Mouse (Mus musculus) liver, embryonic 15.5 days (tissue): ENCODE data around the gene Sugct. TPM values are rescaled to one million over a fixed set of nuclear protein-coding genes. Genes with fewer than 3 reads are reported as not detected.

Experiments
- ATAC-seq: fragments of 200-750 bp; cut with Nextera tagmentation; 2 replicates; pipeline ENCODE4 v1.8.0; 2017; ENCODE audit warnings: moderate number of reproducible peaks, mild to moderate bottlenecking, moderate library complexity; ENCODE audit not compliant: insufficient read depth
- H3K27ac ChIP-seq: fragments of 300-500 bp; sonication (generic); replicated peaks from 2 replicates; pipeline ENCODE4 v1.5.1; 2015; ENCODE audit warnings: mild to moderate bottlenecking, inconsistent platforms
- H3K27me3 ChIP-seq: fragments of 300-500 bp; sonication (generic); 2 replicates; pipeline ENCODE4 v1.6.1; 2015; ENCODE audit warnings: mild to moderate bottlenecking, inconsistent platforms
- H3K36me3 ChIP-seq: fragments of 300-500 bp; sonication (generic); replicated peaks from 2 replicates; pipeline ENCODE4 v1.6.1; 2015; ENCODE audit warnings: moderate library complexity, mild to moderate bottlenecking, inconsistent platforms
- H3K4me1 ChIP-seq: fragments of 300-500 bp; sonication (generic); replicated peaks from 2 replicates; pipeline ENCODE4 v1.6.1; 2015; ENCODE audit warnings: inconsistent platforms
- H3K4me2 ChIP-seq: fragments of 300-500 bp; sonication (generic); 2 replicates; pipeline ENCODE4 v1.6.1; 2015; ENCODE audit warnings: moderate library complexity, mild to moderate bottlenecking, inconsistent platforms
- H3K4me3 ChIP-seq: fragments of 300-500 bp; sonication (generic); replicated peaks from 2 replicates; pipeline ENCODE4 v1.5.1; 2015; ENCODE audit warnings: mild to moderate bottlenecking, inconsistent platforms
- H3K9ac ChIP-seq: fragments of 300-500 bp; sonication (generic); 2 replicates; pipeline ENCODE4 v1.6.1; 2015; ENCODE audit warnings: moderate library complexity, mild to moderate bottlenecking, inconsistent platforms
- H3K9me3 ChIP-seq: fragments of 300-500 bp; sonication (generic); replicated peaks from 2 replicates; pipeline ENCODE4 v1.6.1; 2016; ENCODE audit warnings: inconsistent platforms
- WGBS: fragments of 180-500 bp; shearing (Covaris S2); methylation state at CpG from one replicate; pipeline ENCODE4 v1.1.7; 2015; ENCODE audit warnings: mixed read lengths; ENCODE audit not compliant: insufficient replicate concordance; 5-methylcytosine and 5-hydroxymethylcytosine counted together
- polyA plus RNA-seq: library from polyadenylated mRNA; unstranded; fragments of >200 nt; fragmentation: Nextera tagmentation; extraction: Ambion mirVana; gene quantifications from 2 replicates; pipeline ENCODE4 v1.2.1, GENCODE M21; 2015

Sugct gene
- polyA plus RNA-seq, 1 experiment from 2014 or later: 4.7 TPM

DNA sequence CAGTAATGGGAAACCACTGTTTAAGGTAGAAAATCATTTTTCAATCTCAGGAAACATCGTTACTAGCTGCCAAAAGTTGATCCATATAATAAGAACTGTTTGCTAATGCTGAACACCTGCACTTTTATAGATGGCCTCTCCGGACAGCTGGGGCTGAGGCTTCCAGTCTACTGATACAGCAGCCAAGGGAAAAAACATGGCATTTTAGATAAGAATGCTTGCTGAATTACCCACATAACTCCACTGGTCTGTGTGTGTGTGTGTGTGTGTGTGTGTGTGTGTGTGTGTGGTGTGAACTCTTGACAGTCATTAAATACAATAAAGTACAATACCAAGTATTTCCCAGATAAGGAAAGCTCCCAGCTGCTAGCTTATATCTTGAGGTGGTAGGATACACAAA is 608.8 kb downstream of the Sugct start:
- H3K4me1 ChIP-seq: no peaks in the 10 kb centered on the region
- ATAC-seq: no peak
- no peak overlapping the region for H3K27ac ChIP-seq
- H3K9me3 ChIP-seq: no peaks in the 10 kb centered on the region
- no peak overlapping the region for H3K4me3 ChIP-seq
- no peak overlapping the region for H3K9ac ChIP-seq
- 32% methylated on average over 2 of the region's 2 CpGs for WGBS
- no peak overlapping the region for H3K4me2 ChIP-seq
- H3K27me3 ChIP-seq: no peaks in the 10 kb centered on the region
- no peaks in the 10 kb centered on the region for H3K36me3 ChIP-seq

GRCm38 (mm10) chr13:17086146-17086545 is 609.2 kb downstream of the Sugct start:
- Histone ChIP-seq H3K27me3 (no peaks in the 10 kb centered on the region), H3K4me3 (no peak overlapping the region), H3K9ac (no peak overlapping the region), H3K4me2 (no peak overlapping the region), H3K9me3 (no peaks in the 10 kb centered on the region), H3K36me3 (no peaks in the 10 kb centered on the region), H3K4me1 (no peaks in the 10 kb centered on the region), H3K27ac (no peak overlapping the region)
- no peak for ATAC-seq

DNA sequence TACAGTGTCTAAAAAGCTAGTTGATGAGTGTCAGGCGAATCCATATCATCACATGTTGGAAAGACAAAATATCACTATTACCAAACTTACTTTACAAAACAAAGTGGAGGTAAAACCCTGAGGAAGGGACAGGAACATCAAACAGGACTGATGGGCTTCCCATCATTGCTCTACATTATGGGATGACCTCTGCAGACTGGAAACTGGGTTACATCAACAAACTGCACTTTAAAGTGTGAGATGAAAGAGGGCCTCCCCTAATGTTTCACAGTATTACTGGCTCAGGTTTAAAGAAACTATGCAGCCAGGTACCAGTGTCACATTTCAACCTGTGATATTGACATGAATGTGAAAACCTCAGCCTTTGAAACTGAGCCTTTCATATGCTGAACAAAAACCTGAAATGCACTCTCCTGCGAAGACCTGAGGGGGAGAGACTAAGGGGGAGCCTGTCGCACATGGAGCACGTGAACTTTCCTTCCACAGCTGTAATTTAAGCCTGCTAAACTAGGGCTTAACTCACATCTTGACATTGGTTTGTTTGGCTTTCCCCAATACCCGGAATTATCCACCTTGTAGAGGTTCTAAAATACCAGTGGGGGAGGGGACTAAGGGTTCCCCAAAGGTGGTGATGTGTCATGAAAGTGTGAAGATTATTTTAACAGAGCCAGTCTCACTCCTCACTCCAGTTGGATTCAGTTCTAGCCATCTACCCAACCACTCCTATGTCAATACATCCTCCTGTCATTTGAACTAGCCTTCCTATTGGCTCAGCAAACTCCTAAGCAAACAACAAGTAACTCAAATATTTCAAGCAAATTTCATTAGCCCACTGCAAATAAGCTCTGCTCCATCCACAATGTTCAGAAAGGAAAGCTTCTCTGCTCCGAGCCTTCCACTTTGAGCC is 610.2 kb downstream of the Sugct start:
- Histone ChIP-seq H3K4me3 (no peak overlapping the region), H3K9ac (no peak overlapping the region), H3K4me1 (no peaks in the 10 kb centered on the region), H3K27ac (no peak overlapping the region), H3K27me3 (no peaks in the 10 kb centered on the region), H3K9me3 (no peaks in the 10 kb centered on the region), H3K36me3 (no peaks in the 10 kb centered on the region), H3K4me2 (no peak overlapping the region)
- no peak for ATAC-seq
- WGBS: 38% methylated on average over 6 of the region's 6 CpGs

- no peak overlapping the region for H3K4me2 ChIP-seq
- no peak overlapping the region for H3K27ac ChIP-seq
- H3K4me3 ChIP-seq: no peak overlapping the region
- no peaks in the 10 kb centered on the region for H3K4me1 ChIP-seq
- no peak overlapping the region for H3K9ac ChIP-seq
- 27% methylated on average over 2 of the region's 2 CpGs for WGBS
- no peaks in the 10 kb centered on the region for H3K9me3 ChIP-seq
- H3K27me3 ChIP-seq: no peaks in the 10 kb centered on the region
- no peaks in the 10 kb centered on the region for H3K36me3 ChIP-seq
- no peak for ATAC-seq
These were observed 613.7 kb downstream of the Sugct start for GRCm38 (mm10) chr13:17081618-17082017.

- ATAC-seq: no peak
- Histone ChIP-seq H3K9ac (no peak overlapping the region), H3K27me3 (no peaks in the 10 kb centered on the region), H3K4me3 (no peak overlapping the region), H3K27ac (no peak overlapping the region), H3K4me2 (no peak overlapping the region), H3K36me3 (no peaks in the 10 kb centered on the region), H3K4me1 (no peaks in the 10 kb centered on the region), H3K9me3 (no peaks in the 10 kb centered on the region)
- 40% methylated on average over 3 of the region's 3 CpGs for WGBS
These were observed 629.8 kb downstream of the Sugct start for GRCm38 (mm10) chr13:17065552-17065951.

DNA sequence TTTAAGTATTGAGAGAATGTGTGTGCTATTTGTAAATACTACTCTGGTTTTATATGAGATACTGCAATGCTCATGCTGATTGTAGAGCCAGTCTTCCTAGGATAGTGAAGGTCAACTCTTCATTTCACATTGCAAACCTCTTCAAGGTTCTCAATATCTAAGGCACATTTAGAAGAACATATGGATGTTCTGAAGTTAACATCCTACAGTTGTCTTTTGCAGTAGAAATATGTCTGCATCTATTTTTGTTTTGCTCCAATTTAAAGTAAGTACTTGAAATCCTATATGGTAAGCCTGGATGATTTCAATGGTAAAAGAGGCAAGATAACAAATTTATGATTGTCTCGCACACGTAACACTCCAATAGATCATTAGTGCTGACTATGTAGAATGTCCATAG is 638.7 kb downstream of the Sugct start:
- no peak for ATAC-seq
- H3K4me3 ChIP-seq: no peak overlapping the region
- no peaks in the 10 kb centered on the region for H3K36me3 ChIP-seq
- H3K9me3 ChIP-seq: no peaks in the 10 kb centered on the region
- no peak overlapping the region for H3K9ac ChIP-seq
- no peaks in the 10 kb centered on the region for H3K4me1 ChIP-seq
- H3K27me3 ChIP-seq: no peaks in the 10 kb centered on the region
- WGBS: 73% methylated on average over 2 of the region's 2 CpGs
- H3K27ac ChIP-seq: no peak overlapping the region
- no peak overlapping the region for H3K4me2 ChIP-seq

DNA sequence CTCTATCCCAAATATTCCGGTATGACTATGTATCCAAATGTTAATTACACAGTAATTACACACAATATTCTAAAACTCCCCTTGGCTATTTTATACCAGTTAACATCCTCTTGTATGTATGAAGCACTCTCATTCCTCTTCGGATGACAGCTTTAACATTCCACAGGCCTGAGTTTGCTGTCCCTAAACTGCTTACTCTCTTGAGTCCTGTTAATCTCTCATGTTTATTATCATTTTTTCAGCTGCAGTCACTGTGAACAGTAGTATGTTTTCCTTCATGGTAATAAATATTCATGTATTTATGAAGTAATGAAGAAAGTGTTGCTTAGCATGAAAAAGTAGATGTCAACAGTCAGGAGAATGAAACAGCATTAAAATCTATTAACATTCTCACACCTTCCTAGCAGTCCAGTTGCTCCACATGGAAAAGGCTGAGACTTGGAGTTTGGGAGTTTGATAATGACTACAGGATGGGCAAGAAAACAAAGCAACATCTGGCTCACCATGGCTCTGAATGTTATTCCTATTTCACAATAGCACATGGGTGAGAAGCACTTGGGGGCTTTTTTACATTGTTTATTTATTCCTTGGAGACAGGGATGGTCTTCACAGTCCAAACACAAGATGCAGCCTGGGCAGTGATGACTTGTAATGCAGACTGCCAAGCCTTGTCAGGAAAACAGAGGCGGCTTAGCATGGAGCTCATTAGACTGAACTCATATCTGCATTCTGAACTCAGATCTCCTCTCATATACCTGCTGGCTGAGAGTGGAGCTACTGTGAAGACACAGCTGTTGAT is 651.7 kb downstream of the Sugct start:
- WGBS: 57% methylated on average over 3 of the region's 3 CpGs
- H3K4me1 ChIP-seq: no peaks in the 10 kb centered on the region

GRCm38 (mm10) chr13:17042332-17042731 is 653.0 kb downstream of the Sugct start:
- Histone ChIP-seq H3K9ac (no peak overlapping the region), H3K4me1 (no peaks in the 10 kb centered on the region), H3K27me3 (no peaks in the 10 kb centered on the region), H3K36me3 (no peaks in the 10 kb centered on the region), H3K4me2 (no peak overlapping the region), H3K4me3 (no peak overlapping the region), H3K9me3 (no peaks in the 10 kb centered on the region), H3K27ac (no peak overlapping the region)
- WGBS: 47% methylated on average over 2 of the region's 2 CpGs
- no peak for ATAC-seq

More for the DNA sequence above, 651.7 kb downstream of the Sugct start:
- no peaks in the 10 kb centered on the region for H3K27me3 ChIP-seq
- no peak overlapping the region for H3K9ac ChIP-seq
- ATAC-seq: no peak
- no peak overlapping the region for H3K4me3 ChIP-seq
- H3K9me3 ChIP-seq: no peaks in the 10 kb centered on the region
- no peaks in the 10 kb centered on the region for H3K36me3 ChIP-seq
- H3K27ac ChIP-seq: no peak overlapping the region
- H3K4me2 ChIP-seq: no peak overlapping the region

GRCm38 (mm10) chr13:17039727-17040126 is 655.6 kb downstream of the Sugct start:
- no peak overlapping the region for H3K9ac ChIP-seq
- 56% methylated on average over 2 of the region's 2 CpGs for WGBS
- no peaks in the 10 kb centered on the region for H3K27me3 ChIP-seq
- no peaks in the 10 kb centered on the region for H3K4me1 ChIP-seq
- H3K9me3 ChIP-seq: no peaks in the 10 kb centered on the region
- no peak overlapping the region for H3K4me3 ChIP-seq
- no peaks in the 10 kb centered on the region for H3K36me3 ChIP-seq
- no peak for ATAC-seq
- no peak overlapping the region for H3K4me2 ChIP-seq
- no peak overlapping the region for H3K27ac ChIP-seq

- Histone ChIP-seq H3K9me3 (no peaks in the 10 kb centered on the region), H3K4me3 (no peak overlapping the region), H3K27ac (no peak overlapping the region), H3K36me3 (no peaks in the 10 kb centered on the region), H3K9ac (no peak overlapping the region), H3K27me3 (no peaks in the 10 kb centered on the region), H3K4me2 (no peak overlapping the region), H3K4me1 (no peaks in the 10 kb centered on the region)
- no peak for ATAC-seq
- WGBS: 64% methylated on average over 4 of the region's 4 CpGs
These were observed 657.0 kb downstream of the Sugct start for GRCm38 (mm10) chr13:17038341-17038740.

DNA sequence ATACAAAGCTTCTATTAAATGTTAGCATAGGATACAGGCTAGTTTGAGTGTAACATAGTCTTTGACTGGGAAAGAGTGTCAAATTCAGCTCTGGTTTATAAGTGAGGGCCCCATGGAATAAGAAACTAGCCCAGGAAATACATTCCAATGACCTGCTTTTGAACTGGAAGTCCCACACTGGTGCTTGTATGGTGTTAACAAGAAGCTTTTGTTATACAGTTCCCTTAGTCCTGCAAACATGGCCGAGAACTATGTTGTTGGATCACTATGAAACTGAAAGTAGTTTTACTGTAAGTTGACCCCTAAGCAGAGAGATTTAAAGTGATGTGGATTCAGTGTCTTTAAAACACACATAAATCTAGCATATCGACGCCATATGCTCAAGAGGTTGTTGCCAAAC is 657.5 kb downstream of the Sugct start:
- no peak overlapping the region for H3K9ac ChIP-seq
- WGBS: 66% methylated on average over 3 of the region's 3 CpGs
- H3K36me3 ChIP-seq: no peaks in the 10 kb centered on the region
- H3K27me3 ChIP-seq: no peaks in the 10 kb centered on the region
- H3K4me3 ChIP-seq: no peak overlapping the region
- H3K4me1 ChIP-seq: no peaks in the 10 kb centered on the region
- H3K9me3 ChIP-seq: no peaks in the 10 kb centered on the region
- ATAC-seq: no peak
- no peak overlapping the region for H3K4me2 ChIP-seq
- no peak overlapping the region for H3K27ac ChIP-seq
